Mouse (Mus musculus): Measurements from ENCODE around the gene Pcnx. TPM values are rescaled to one million over a fixed set of nuclear protein-coding genes. Genes with fewer than 3 reads are reported as not detected.
A peak's percentile ranks its signal among the peaks of the same experiment; 100 is the strongest.

The Pcnx gene
- polyA plus RNA-seq, 1 experiment = 24.9 TPM

DNA sequence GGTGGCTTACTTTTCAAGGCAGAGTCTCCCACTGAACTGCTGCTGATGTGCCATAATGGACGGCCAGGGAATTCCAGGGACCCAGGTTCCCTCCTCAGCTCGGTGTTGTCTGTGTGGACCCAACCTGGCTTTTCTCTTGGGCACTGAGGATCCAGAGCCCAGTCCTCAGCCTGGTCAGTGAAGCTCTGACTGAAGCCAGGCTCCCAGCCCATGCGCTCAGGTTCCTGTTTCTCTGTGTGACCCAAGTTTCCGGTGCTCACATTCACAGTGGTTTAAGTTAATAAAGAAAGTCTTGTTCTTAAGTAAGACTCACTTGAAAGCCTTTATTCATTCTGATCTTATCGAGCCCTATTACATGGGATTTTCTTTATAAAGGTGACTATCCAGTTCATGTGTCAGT lies 74.7 kb downstream of the Pcnx start:
- peak overlapping the region; percentile 16; the same call in 1 of the 2 replicates for H3K4me3 ChIP-seq (ENCODE audit: insufficient read depth, low read length)
- H3K27ac ChIP-seq (ENCODE audit: insufficient read depth, low read depth, low read length) = peak overlapping the region; percentile 74
- TF ChIP-seq POLR2A (IDR thresholded peaks at IDR 0.05; ENCODE audit: borderline replicate concordance, low read depth, low read length) = no peak
- no peak for TF ChIP-seq CTCF (IDR thresholded peaks at IDR 0.05; ENCODE audit: low read depth, low read length)
- peaks cover 43% of the 10 kb centered on the region for H3K4me1 ChIP-seq (ENCODE audit: control insufficient read depth, insufficient read depth, low read length)

DNA sequence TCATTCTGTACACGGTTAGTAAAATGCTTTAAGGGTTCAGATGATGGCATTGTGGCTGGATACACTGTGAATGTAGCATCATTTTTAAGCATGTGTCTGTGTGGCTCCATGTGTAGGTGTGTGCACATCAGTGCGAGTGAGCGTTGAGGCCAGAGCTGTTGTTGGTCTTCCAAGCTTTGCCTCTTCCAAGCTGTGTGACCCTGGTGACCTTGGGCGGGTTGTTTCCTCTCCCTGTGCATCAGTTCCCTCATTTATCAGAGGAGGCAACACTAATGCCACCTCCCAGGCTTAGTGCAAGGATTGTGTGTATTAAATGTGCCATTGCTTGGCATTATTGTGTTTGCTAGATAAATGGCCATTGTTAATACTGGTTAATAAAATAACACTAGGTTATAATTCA lies 76.2 kb downstream of the Pcnx start:
- Histone ChIP-seq H3K27ac (ENCODE audit: insufficient read depth, low read depth, low read length) (no peak overlapping the region), H3K4me3 (ENCODE audit: insufficient read depth, low read length) (no peak overlapping the region), H3K4me1 (ENCODE audit: control insufficient read depth, insufficient read depth, low read length) (peaks cover 40% of the 10 kb centered on the region)
- TF ChIP-seq CTCF (IDR thresholded peaks at IDR 0.05; ENCODE audit: low read depth, low read length) (no peak), POLR2A (IDR thresholded peaks at IDR 0.05; ENCODE audit: borderline replicate concordance, low read depth, low read length) (no peak)

DNA sequence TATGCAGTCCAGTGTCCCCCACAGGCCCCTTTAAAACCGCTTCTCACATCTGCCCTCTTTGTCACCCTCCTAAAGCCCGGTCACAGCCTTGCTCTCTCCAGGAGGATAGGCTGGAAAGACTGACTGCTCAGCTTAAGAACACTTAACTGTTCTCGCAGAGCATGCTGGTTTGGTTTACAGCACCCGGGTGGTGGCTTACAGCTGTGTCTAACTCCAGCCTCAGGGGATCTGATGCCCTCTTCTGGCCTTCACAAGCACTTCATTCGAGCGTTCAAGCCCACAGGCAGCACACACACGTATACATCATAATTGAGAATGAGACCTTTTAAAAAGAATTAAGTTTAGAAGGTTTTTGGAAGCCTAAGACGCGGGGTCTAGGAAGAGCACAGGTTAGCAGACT lies 81.4 kb downstream of the Pcnx start:
- Histone ChIP-seq H3K4me1 (ENCODE audit: control insufficient read depth, insufficient read depth, low read length) (peaks cover 13% of the 10 kb centered on the region), H3K27ac (ENCODE audit: insufficient read depth, low read depth, low read length) (no peak overlapping the region), H3K4me3 (ENCODE audit: insufficient read depth, low read length) (no peak overlapping the region)
- TF ChIP-seq POLR2A (IDR thresholded peaks at IDR 0.05; ENCODE audit: borderline replicate concordance, low read depth, low read length) = no peak
- no peak for TF ChIP-seq CTCF (IDR thresholded peaks at IDR 0.05; ENCODE audit: low read depth, low read length)

DNA sequence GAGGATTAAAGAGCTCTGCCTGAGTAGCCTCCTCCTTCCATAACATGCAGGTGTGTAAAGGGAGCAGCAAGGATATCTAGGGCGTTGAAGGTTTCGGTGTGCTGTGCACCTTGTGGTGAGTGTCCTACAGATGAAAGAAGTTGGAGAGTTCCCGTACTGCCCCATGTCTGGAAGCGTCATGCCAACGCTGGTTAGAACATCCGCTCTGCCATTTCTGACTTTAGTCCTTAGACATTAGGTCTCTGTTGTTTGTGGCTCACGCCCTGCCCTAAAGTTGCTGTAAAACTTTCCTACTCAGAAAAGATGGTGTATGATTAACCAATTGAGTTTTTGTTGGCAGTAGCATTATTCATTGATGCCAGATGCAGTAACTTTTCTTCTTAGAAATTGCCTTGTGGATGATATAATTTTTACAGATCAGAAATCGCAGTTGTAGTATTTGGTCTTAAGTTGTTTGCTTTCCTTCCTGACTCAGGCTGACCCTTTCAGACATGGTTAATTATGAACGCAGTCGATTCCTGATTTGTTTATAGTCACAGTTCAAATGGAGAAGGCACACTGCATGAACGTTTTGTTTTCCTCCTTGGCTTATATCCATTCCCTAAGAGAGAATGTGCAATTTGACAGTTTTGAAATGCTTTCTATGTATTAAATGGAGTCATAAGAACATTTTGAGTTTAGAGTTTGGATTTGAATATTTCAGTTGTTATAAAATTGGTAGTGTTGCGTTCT lies 83.7 kb downstream of the Pcnx start:
- TF ChIP-seq POLR2A (IDR thresholded peaks at IDR 0.05; ENCODE audit: borderline replicate concordance, low read depth, low read length) (no peak), CTCF (IDR thresholded peaks at IDR 0.05; ENCODE audit: low read depth, low read length) (no peak)
- Histone ChIP-seq H3K4me3 (ENCODE audit: insufficient read depth, low read length) (no peak overlapping the region), H3K27ac (ENCODE audit: insufficient read depth, low read depth, low read length) (no peak overlapping the region), H3K4me1 (ENCODE audit: control insufficient read depth, insufficient read depth, low read length) (no peaks in the 10 kb centered on the region)

DNA sequence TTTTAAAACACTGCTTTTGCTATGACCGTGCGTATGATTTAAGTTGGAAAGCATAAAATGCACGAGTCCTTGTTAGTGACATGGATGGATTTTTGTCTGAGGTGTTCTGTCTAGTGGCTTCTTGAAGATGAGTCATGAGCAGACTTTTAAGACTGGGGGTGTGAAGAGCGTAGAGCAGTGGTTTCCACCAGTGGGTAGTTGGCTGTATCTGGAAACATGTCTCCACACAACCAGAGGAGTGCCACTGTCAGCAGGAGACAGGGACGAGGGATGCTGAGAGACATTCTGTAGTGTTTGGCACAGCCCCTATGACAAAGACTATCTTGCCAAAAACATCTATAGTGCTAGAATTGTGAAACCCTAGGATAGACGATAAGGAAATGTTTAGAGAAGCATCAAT lies 89.2 kb downstream of the Pcnx start:
- Histone ChIP-seq H3K4me3 (ENCODE audit: insufficient read depth, low read length) (no peak overlapping the region), H3K4me1 (ENCODE audit: control insufficient read depth, insufficient read depth, low read length) (no peaks in the 10 kb centered on the region), H3K27ac (ENCODE audit: insufficient read depth, low read depth, low read length) (no peak overlapping the region)
- TF ChIP-seq CTCF (IDR thresholded peaks at IDR 0.05; ENCODE audit: low read depth, low read length) (no peak), POLR2A (IDR thresholded peaks at IDR 0.05; ENCODE audit: borderline replicate concordance, low read depth, low read length) (no peak)

DNA sequence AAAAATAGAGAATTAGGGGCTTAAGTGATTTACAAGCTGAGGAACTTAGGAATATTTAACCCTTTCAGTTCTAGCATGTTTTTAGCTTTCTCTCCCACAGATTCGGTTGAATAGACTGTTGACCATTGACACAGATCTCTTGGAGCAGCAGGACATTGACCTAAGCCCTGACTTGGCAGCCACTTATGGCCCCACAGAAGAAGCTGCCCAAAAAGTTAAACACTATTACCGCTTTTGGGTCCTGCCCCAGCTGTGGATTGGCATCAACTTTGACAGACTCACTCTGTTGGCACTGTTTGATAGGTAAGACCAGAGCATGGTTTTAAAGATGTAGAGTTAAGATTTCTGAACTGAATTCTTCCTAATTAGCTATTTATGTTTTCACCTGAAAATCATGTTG lies 90.2 kb downstream of the Pcnx start:
- Histone ChIP-seq H3K4me3 (ENCODE audit: insufficient read depth, low read length) (no peak overlapping the region), H3K27ac (ENCODE audit: insufficient read depth, low read depth, low read length) (no peak overlapping the region), H3K4me1 (ENCODE audit: control insufficient read depth, insufficient read depth, low read length) (no peaks in the 10 kb centered on the region)
- TF ChIP-seq CTCF (IDR thresholded peaks at IDR 0.05; ENCODE audit: low read depth, low read length) (no peak), POLR2A (IDR thresholded peaks at IDR 0.05; ENCODE audit: borderline replicate concordance, low read depth, low read length) (no peak)

- no peak overlapping the region for H3K27ac ChIP-seq (ENCODE audit: insufficient read depth, low read depth, low read length)
- TF ChIP-seq POLR2A (IDR thresholded peaks at IDR 0.05; ENCODE audit: borderline replicate concordance, low read depth, low read length) = no peak
- TF ChIP-seq CTCF (IDR thresholded peaks at IDR 0.05; ENCODE audit: low read depth, low read length) = no peak
- no peak overlapping the region for H3K4me3 ChIP-seq (ENCODE audit: insufficient read depth, low read length)
- peaks cover 13% of the 10 kb centered on the region for H3K4me1 ChIP-seq (ENCODE audit: control insufficient read depth, insufficient read depth, low read length)
Measured at GRCm38 (mm10) chr12:81958351-81958750, 98.5 kb downstream of the Pcnx start.

DNA sequence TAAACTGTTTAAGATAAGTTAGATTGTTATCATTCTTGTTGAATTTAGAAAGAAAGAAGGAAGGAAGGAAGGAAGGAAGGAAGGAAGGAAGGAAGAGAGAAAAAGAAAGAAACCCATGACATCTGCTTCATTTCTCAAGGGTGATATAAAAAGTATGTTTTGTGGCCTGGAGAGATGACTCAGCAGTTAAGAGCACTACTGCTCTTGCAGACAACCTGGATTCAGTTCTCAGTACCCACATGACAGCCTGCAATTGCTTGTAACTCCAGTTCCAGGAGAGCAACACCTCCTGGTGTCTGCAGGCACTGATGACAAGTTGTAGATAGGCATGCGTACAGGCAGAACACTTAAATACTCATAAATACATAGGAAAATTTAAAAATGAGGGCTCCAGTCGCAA lies 105.6 kb downstream of the Pcnx start:
- TF ChIP-seq POLR2A (IDR thresholded peaks at IDR 0.05; ENCODE audit: borderline replicate concordance, low read depth, low read length) (no peak), CTCF (IDR thresholded peaks at IDR 0.05; ENCODE audit: low read depth, low read length) (no peak)
- no peak overlapping the region for H3K4me3 ChIP-seq (ENCODE audit: insufficient read depth, low read length)
- peaks cover 45% of the 10 kb centered on the region for H3K4me1 ChIP-seq (ENCODE audit: control insufficient read depth, insufficient read depth, low read length)
- H3K27ac ChIP-seq (ENCODE audit: insufficient read depth, low read depth, low read length) = no peak overlapping the region

DNA sequence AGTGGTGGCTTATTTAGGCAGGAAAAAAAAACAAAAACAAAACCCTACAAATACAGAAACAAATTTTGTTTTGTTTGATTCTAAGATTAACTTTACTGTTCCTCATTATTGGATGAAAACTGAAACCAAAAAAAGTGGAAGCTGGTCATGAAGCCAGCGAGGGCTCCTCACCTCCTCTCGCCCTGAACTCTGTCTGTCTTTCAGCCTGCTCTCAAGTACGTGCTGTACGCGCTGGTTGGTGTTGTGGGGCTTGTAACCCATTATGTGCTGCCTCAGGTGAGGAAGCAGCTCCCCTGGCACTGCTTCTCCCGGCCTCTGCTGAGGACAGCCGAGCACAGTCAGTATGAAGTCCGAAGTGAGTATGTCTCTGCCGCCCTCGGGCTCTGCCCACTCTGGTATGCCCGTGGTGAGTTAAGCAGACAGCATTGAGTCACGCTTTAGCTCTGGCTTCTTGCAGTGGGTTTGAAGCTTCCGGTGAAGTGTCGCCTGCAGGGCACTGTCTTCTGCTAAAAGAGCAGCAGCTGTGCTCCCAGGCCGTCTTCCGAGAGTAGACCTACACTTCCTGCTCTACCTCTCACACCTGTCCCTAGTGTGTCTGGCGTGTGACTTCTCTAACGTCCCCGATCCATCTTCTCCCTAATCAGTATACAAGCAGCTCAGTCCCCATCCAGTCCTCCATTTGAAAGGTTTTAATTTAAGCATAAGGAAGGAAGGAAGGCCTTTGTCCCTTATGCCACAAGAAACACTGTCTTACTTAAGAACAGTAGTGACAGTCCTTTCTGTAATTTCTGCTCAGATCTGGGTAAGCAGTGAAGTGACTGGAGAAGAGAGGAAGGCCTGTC lies 111.4 kb downstream of the Pcnx start:
- H3K4me1 ChIP-seq (ENCODE audit: control insufficient read depth, insufficient read depth, low read length) = peaks cover 35% of the 10 kb centered on the region
- peak overlapping the region; percentile 54 for H3K4me3 ChIP-seq (ENCODE audit: insufficient read depth, low read length)
- TF ChIP-seq CTCF (IDR thresholded peaks at IDR 0.05; ENCODE audit: low read depth, low read length) = no peak
- TF ChIP-seq POLR2A (IDR thresholded peaks at IDR 0.05; ENCODE audit: borderline replicate concordance, low read depth, low read length) = no peak
- H3K27ac ChIP-seq (ENCODE audit: insufficient read depth, low read depth, low read length) = peak overlapping the region; percentile 95

DNA sequence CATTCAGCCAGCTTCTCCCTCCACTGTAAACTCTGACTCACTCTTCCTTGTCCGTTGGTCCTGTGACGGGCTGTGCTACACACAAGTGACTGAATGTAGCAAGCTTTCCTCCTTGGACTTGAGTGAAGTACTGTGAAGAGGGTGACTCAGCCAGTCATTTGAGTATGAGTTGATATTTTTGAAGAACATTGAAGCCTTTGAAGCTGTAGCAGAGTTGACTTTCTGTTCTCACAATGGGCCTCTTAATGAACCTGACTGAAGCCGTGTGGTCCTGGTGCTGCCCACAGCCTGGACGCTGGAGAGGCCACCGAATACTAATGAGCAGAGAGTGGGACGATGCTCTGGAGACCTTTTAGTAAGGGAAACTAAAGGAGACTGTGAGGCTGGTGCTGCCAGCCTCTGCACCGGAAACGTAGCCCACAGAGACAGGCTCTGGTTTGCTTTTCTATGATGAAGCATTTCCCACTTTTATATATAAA lies 112.1 kb downstream of the Pcnx start:
- Histone ChIP-seq H3K27ac (ENCODE audit: insufficient read depth, low read depth, low read length) (peak overlapping the region; percentile 95), H3K4me3 (ENCODE audit: insufficient read depth, low read length) (peak overlapping the region; percentile 54), H3K4me1 (ENCODE audit: control insufficient read depth, insufficient read depth, low read length) (peaks cover 35% of the 10 kb centered on the region)
- TF ChIP-seq CTCF (IDR thresholded peaks at IDR 0.05; ENCODE audit: low read depth, low read length) (no peak), POLR2A (IDR thresholded peaks at IDR 0.05; ENCODE audit: borderline replicate concordance, low read depth, low read length) (no peak)
